Mouse (Mus musculus) urinary bladder, postnatal 10 days (tissue): ENCODE data around the gene Golga2.

Experiments
- DNase-seq: peaks from one replicate; pipeline ENCODE4 v3.0.0; 2022; ENCODE audit warnings: low spot score

Gene Golga2

GRCm38 (mm10) chr2:32317791-32318417 is 30.7 kb downstream of the Golga2 start:
- no peak for DNase-seq

GRCm38 (mm10) chr2:32318709-32319585 is 31.8 kb downstream of the Golga2 start:
- no peak for DNase-seq

- DNase-seq, result no peak
Observed at GRCm38 (mm10) chr2:32319586-32320580, 32.7 kb downstream of the Golga2 start.

GRCm38 (mm10) chr2:32320721-32321120 is 33.5 kb downstream of the Golga2 start:
- no peak for DNase-seq

GRCm38 (mm10) chr2:32321591-32322298 is 34.6 kb downstream of the Golga2 start:
- no peak for DNase-seq

- no peak for DNase-seq
Observed at GRCm38 (mm10) chr2:32322754-32323741, 35.9 kb downstream of the Golga2 start.

- no peak for DNase-seq
Observed at GRCm38 (mm10) chr2:32324322-32324721, 37.1 kb downstream of the Golga2 start.

- DNase-seq, result no peak
Observed at GRCm38 (mm10) chr2:32325342-32325741, 38.2 kb downstream of the Golga2 start.

- DNase-seq, result no peak
Observed at GRCm38 (mm10) chr2:32327200-32327599, 40.0 kb downstream of the Golga2 start.

GRCm38 (mm10) chr2:32328911-32329460 is 41.8 kb downstream of the Golga2 start:
- no peak for DNase-seq

- no peak for DNase-seq
Observed at GRCm38 (mm10) chr2:32329531-32329930, 42.3 kb downstream of the Golga2 start.

- no peak for DNase-seq
Observed at GRCm38 (mm10) chr2:32332159-32332558, 45.0 kb downstream of the Golga2 start.

- no peak for DNase-seq
Observed at GRCm38 (mm10) chr2:32335888-32336287, 48.7 kb downstream of the Golga2 start.

GRCm38 (mm10) chr2:32339912-32340642 is 52.9 kb downstream of the Golga2 start:
- no peak for DNase-seq

GRCm38 (mm10) chr2:32340836-32341633 is 53.9 kb downstream of the Golga2 start:
- DNase-seq, result no peak

- no peak for DNase-seq
Observed at GRCm38 (mm10) chr2:32341634-32341939, 54.4 kb downstream of the Golga2 start.

GRCm38 (mm10) chr2:32342039-32342438 is 54.9 kb downstream of the Golga2 start:
- no peak for DNase-seq

GRCm38 (mm10) chr2:32342539-32343350 is 55.6 kb downstream of the Golga2 start:
- DNase-seq, result no peak
